Mouse (Mus musculus): ENCODE measurements around the gene Tbc1d17. TPM values are rescaled to one million over a fixed set of nuclear protein-coding genes. Genes with fewer than 3 reads are reported as not detected.

The Tbc1d17 gene
- polyA plus RNA-seq (2017; shearing (Covaris generic)), result 10 to 100 TPM; 59.0 to 77.7 TPM

DNA sequence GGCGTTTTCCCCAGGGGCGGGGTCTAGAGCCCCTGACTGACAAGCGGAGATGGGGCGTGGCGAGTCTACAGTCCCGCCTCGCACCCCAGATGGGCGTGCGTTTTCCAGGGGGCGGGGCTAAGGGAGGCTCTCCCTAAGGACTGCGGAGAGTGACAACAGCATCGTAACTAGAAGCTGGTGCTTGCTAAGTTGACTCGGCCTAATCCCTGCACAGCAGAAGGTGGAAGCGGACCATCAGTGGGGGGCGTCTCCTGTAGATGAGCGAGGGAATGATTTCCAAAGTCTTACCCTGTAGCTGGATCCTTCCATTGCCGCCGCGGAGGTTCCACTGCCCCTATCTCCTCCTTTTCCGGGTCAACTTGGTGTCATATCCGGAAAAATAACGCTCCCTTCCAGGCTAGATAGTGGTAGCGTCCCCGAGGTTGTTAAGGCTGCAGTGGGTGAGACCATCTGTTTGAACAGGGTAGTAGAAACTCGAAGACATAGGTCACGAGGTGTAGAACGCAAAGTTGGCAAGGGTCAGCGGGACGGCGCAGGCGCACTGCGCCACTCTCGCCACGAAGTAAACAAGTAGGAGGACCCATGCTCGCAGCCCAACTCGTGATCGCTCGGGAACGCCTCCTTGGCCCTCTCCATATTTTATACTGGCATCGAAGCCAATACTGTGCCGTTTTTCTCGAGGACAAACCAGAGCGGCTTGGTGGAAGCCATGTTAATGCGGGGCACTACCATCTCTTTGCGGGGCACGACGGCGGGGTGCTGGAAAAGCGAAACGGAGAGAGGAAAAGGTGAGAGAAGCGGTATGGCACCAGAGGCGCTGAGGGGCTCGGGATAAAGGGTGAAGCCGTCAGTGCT, at the start of gene Tbc1d17, which contains the start of gene Akt1s1:
Gene Tbc1d17, minus strand, starts transcription at position 519 of the 855 bp plus-strand sequence.
Gene Akt1s1, plus strand, starts transcription at position 431 of the 855 bp plus-strand sequence.

GRCm38 (mm10) chr7:44895593-44896434, 46.9 kb upstream of the Tbc1d17 start, which contains the start of gene Fuz:
TSS of gene Fuz (plus strand) at chr7:44896079.

GRCm38 (mm10) chr7:44892276-44892921, 43.5 kb upstream of the Tbc1d17 start, which contains the start of gene Med25:
TSS of gene Med25 (minus strand) at chr7:44892712.

DNA sequence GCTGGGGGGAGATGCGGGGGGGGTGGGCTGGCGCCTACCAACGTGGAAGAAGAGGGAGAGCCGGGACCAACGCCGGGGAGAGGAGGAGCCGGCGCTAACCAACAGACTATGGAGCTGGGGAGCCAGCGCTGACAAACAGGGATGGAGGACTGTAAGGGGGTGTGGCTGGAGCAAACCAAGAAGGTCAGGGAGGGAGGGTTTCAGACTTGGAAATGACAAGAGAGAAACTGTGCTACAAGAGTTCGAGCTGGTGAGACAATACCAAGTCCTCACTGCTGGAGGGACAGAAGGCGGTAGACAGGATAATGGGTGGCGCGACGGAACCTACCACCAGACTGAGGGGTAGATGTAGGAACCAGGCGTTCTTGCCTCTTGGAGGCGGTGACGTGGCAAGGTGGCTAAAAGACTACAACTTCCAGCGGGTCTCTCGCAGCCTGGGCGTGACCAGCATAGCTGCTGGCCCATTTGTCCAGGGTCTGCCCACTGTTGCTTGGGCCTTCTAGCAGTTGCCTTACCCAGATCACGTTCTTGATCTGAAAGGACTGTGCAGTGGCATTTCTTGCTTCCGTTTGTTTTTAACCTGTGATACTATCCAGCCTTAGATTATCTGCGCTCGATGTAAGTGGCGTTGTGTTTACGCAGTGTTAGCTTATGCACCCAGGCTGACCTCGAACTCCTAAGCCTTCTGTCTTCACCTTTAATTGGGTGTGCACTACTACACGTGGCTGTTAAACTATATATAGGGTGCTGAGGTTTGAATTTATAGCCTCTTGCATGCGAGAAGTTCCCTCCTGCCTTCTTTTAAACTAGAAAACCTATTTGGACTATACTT, 21.0 kb upstream of the Tbc1d17 start, which contains the start of gene Ptov1:
Gene Ptov1, minus strand, starts transcription at position 92 of the 832 bp plus-strand sequence.

GRCm38 (mm10) chr7:44857042-44857552, 8.2 kb upstream of the Tbc1d17 start, which contains the start of gene Pnkp:
TSS of gene Pnkp (plus strand) at chr7:44857139.

DNA sequence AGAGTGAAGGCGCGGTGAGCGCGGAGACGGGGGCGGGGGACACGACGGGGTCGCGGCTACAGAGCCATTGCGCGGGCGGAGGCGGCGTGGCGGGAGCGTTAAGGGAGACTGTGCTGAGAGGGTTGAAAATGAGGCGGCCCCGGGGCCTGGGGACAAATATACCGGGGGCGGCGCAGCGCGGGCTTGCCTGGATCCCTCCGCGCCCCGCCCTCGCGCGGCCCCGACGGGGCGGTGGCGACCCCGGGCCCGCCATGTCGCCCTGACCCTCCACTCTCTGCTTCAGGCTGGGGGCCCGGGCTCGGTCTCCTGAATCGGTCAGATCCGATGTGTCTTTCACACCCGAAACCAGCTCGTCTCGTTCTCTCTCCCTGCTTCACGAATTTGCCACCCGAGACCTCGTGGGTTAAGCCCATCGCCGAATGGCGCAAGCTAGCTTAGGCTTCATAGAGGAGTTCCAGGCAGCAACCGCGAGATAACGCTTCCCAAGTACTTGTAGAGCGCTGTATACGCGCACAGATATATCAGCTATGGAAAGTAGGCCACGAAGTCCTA, 32.3 kb downstream of the Tbc1d17 start, which contains the start of gene Atf5:
Gene Atf5, minus strand, starts transcription at position 189 of the 552 bp plus-strand sequence.

GRCm38 (mm10) chr7:44815721-44816469, 33.0 kb downstream of the Tbc1d17 start, which contains the start of the genes Nup62 and Il4i1:
TSS of gene Nup62 (plus strand) at chr7:44816088.
TSS of gene Il4i1 (plus strand) at chr7:44816387.

Other genes with a start within 250 kb of the Tbc1d17 start
- under 1 TPM in 1 of 2 experiments, not detected in 1; 0.26 TPM for gene Myh14, start 178.2 kb downstream of the Tbc1d17 start, polyA plus RNA-seq (2017; shearing (Covaris generic))
- not detected for gene Izumo2, start 140.3 kb downstream of the Tbc1d17 start, polyA plus RNA-seq (2017; shearing (Covaris generic))
- 10 to 100 TPM; 90.6 to 99.8 TPM for gene Vrk3, start 100.7 kb downstream of the Tbc1d17 start, polyA plus RNA-seq (2017; shearing (Covaris generic))
- under 1 TPM; 0.38 to 0.87 TPM for gene Zfp473, start 98.0 kb downstream of the Tbc1d17 start, polyA plus RNA-seq (2017; shearing (Covaris generic))
- gene Nup62, start 33.0 kb downstream of the Tbc1d17 start, polyA plus RNA-seq (2017; shearing (Covaris generic)), result 10 to 100 TPM; 43.6 to 48.6 TPM
- gene Il4i1, start 32.7 kb downstream of the Tbc1d17 start, polyA plus RNA-seq (2017; shearing (Covaris generic)), result 1 to 10 TPM; 1.6 to 5.2 TPM
- gene Atf5, start 32.4 kb downstream of the Tbc1d17 start, polyA plus RNA-seq (2017; shearing (Covaris generic)), result under 1 TPM; 0.32 to 0.52 TPM
- gene Akt1s1, start 88 bp downstream of the Tbc1d17 start, polyA plus RNA-seq (2017; shearing (Covaris generic)), result 10 to 100 TPM; 18.0 to 26.0 TPM
- 10 to 100 TPM; 68.0 to 97.8 TPM for gene Pnkp, start 8.1 kb upstream of the Tbc1d17 start, polyA plus RNA-seq (2017; shearing (Covaris generic))
- 10 to 100 TPM; 19.1 to 21.8 TPM for gene Ptov1, start 20.7 kb upstream of the Tbc1d17 start, polyA plus RNA-seq (2017; shearing (Covaris generic))
- gene Med25, start 43.6 kb upstream of the Tbc1d17 start, polyA plus RNA-seq (2017; shearing (Covaris generic)), result 10 to 100 TPM; 53.6 TPM
- 10 to 100 TPM; 28.0 to 39.1 TPM for gene Fuz, start 47.0 kb upstream of the Tbc1d17 start, polyA plus RNA-seq (2017; shearing (Covaris generic))
- gene Ap2a1, start 80.4 kb upstream of the Tbc1d17 start, polyA plus RNA-seq (2017; shearing (Covaris generic)), result 10 to 100 TPM; 49.1 to 61.7 TPM
- under 1 TPM; 0.14 to 0.18 TPM for gene Tsks, start 94.1 kb upstream of the Tbc1d17 start, polyA plus RNA-seq (2017; shearing (Covaris generic))
- under 1 TPM; 0.28 to 0.44 TPM for gene Cpt1c, start 125.8 kb upstream of the Tbc1d17 start, polyA plus RNA-seq (2017; shearing (Covaris generic))
- gene Prmt1, start 137.5 kb upstream of the Tbc1d17 start, polyA plus RNA-seq (2017; shearing (Covaris generic)), result 100 to 1,000 TPM; 138 to 219 TPM
- gene Irf3, start 148.6 kb upstream of the Tbc1d17 start, polyA plus RNA-seq (2017; shearing (Covaris generic)), result 100 to 1,000 TPM; 173 to 194 TPM
- 10 to 100 TPM; 24.3 to 26.9 TPM for gene Bcl2l12, start 149.6 kb upstream of the Tbc1d17 start, polyA plus RNA-seq (2017; shearing (Covaris generic))
- 10 to 100 TPM; 30.1 to 38.3 TPM for gene Scaf1, start 167.3 kb upstream of the Tbc1d17 start, polyA plus RNA-seq (2017; shearing (Covaris generic))
- gene Rras, start 168.9 kb upstream of the Tbc1d17 start, polyA plus RNA-seq (2017; shearing (Covaris generic)), result 10 to 100 TPM; 21.5 to 34.7 TPM
- gene Prr12, start 203.8 kb upstream of the Tbc1d17 start, polyA plus RNA-seq (2017; shearing (Covaris generic)), result 1 to 10 TPM; 3.3 to 6.1 TPM
- 100 to 1,000 TPM; 130 to 137 TPM for gene Nosip, start 213.3 kb upstream of the Tbc1d17 start, polyA plus RNA-seq (2017; shearing (Covaris generic))
- gene Prrg2, start 213.6 kb upstream of the Tbc1d17 start, polyA plus RNA-seq (2017; shearing (Covaris generic)), result 1 to 10 TPM; 1.9 to 2.7 TPM
- 10 to 100 TPM in 1 of 2 experiments, 1 to 10 TPM in 1; 5.2 to 16.8 TPM for gene Rcn3, start 243.1 kb upstream of the Tbc1d17 start, polyA plus RNA-seq (2017; shearing (Covaris generic))

Measured in activated CD4-positive, CD25-positive, alpha-beta regulatory T cell (primary cell).